Comparison of ENCODE assay signal across 8 mouse cellular contexts in genomic region chr5:123075576-123076418, GRCm38 (mm10). TPM values are rescaled to one million over a fixed set of nuclear protein-coding genes. Genes with fewer than 3 reads are reported as not detected.
DNase-seq lines count a peak whose midpoint lies in the region; ATAC-seq and TF ChIP-seq lines count a peak whose summit lies in the region.

No protein-coding gene starts in this region.

- H3K4me3 ChIP-seq in bone marrow macrophage, adult 2 months (ENCODE audit: insufficient read depth, low read length) = peak overlapping the region; percentile 71
- H3K4me3 ChIP-seq in embryonic facial prominence, embryonic 15.5 days (replicated peaks) = peak overlapping the region; percentile 81
- peak overlapping the region; percentile 52 for H3K4me3 ChIP-seq in kidney, embryonic 14.5 days (ENCODE audit: low read length)
- peak overlapping the region; percentile 77 for H3K4me3 ChIP-seq in limb, embryonic 14.5 days (replicated peaks; ENCODE audit: low read length)
- H3K4me3 ChIP-seq in midbrain, embryonic 16.5 days (ENCODE audit: low read depth, low read length) = peak overlapping the region; percentile 68
- H3K4me3 ChIP-seq in spleen, adult 2 months (ENCODE audit: extremely low read depth, insufficient read depth, insufficient read length) = peak overlapping the region; percentile 75

- H3K27me3 ChIP-seq in embryonic facial prominence, embryonic 15.5 days = no peaks in the 10 kb centered on the region
- H3K27me3 ChIP-seq in kidney, embryonic 14.5 days (ENCODE audit: control insufficient read depth, insufficient read depth, low read length) = no peaks in the 10 kb centered on the region
- H3K27me3 ChIP-seq in limb, embryonic 14.5 days (ENCODE audit: control insufficient read depth, insufficient read depth, low read length) = no peaks in the 10 kb centered on the region
- H3K27me3 ChIP-seq in midbrain, embryonic 16.5 days (ENCODE audit: control insufficient read depth, insufficient read depth, low read depth, low read length) = no peaks in the 10 kb centered on the region
- H3K27me3 ChIP-seq in spleen, adult 2 months (ENCODE audit: control insufficient read depth, insufficient read depth, low read length) = no peaks in the 10 kb centered on the region

- peak overlapping the region; percentile 59 for H3K9ac ChIP-seq in embryonic facial prominence, embryonic 15.5 days
- peak overlapping the region; percentile 60 for H3K9ac ChIP-seq in kidney, embryonic 14.5 days (ENCODE audit: low read depth, low read length)
- peak overlapping the region; percentile 68 for H3K9ac ChIP-seq in limb, embryonic 14.5 days (ENCODE audit: low read depth, low read length, severe bottlenecking)
- peak overlapping the region; percentile 71 for H3K9ac ChIP-seq in midbrain, embryonic 16.5 days (ENCODE audit: low read depth, low read length)

- H3K4me2 ChIP-seq in embryonic facial prominence, embryonic 15.5 days (replicated peaks) = peak overlapping the region; percentile 97
- peak overlapping the region; percentile 82 for H3K4me2 ChIP-seq in kidney, embryonic 14.5 days (replicated peaks; ENCODE audit: low read depth, low read length)
- peak overlapping the region; percentile 93 for H3K4me2 ChIP-seq in limb, embryonic 14.5 days (replicated peaks; ENCODE audit: low read depth, low read length, severe bottlenecking)
- peak overlapping the region; percentile 81 for H3K4me2 ChIP-seq in midbrain, embryonic 16.5 days (ENCODE audit: low read length)

- no peak overlapping the region for H3K27ac ChIP-seq in bone marrow macrophage, adult 2 months (ENCODE audit: insufficient read depth, low read depth, low read length)
- peak overlapping the region; percentile 82 for H3K27ac ChIP-seq in embryonic facial prominence, embryonic 15.5 days (replicated peaks)
- no peak overlapping the region; the same call in 1 of the 2 replicates for H3K27ac ChIP-seq in kidney, embryonic 14.5 days (ENCODE audit: low read depth, low read length)
- H3K27ac ChIP-seq in limb, embryonic 14.5 days (replicated peaks; ENCODE audit: low read depth, low read length) = peak overlapping the region; percentile 71
- peak overlapping the region; percentile 80 for H3K27ac ChIP-seq in midbrain, embryonic 16.5 days (ENCODE audit: low read length)
- peak overlapping the region; percentile 2; the same call in 1 of the 2 replicates for H3K27ac ChIP-seq in spleen, adult 2 months (ENCODE audit: insufficient read depth, low read length)

- DNase-seq in A20 (ENCODE audit: low read depth, low spot score) = peak; percentile 91
- DNase-seq in heart, adult 9 months (ENCODE audit: low spot score in 2 of 2) = peak; percentile 93 to 96
- peak; percentile 92 for DNase-seq in limb, embryonic 14.5 days (ENCODE audit: low spot score)
- DNase-seq in spleen, adult 2 months (ENCODE audit: low read depth in 1 of 2, low spot score in 2 of 2) = peak; percentile 70 to 94

- WGBS in embryonic facial prominence, embryonic 15.5 days = 7% methylated on average over 45 of the region's 45 CpGs
- 6% methylated on average over 45 of the region's 45 CpGs for WGBS in kidney, embryonic 14.5 days
- WGBS in limb, embryonic 14.5 days = 11% methylated on average over 27 of the region's 45 CpGs
- 8% methylated on average over 45 of the region's 45 CpGs for WGBS in midbrain, embryonic 16.5 days
- 7% methylated on average over 45 of the region's 45 CpGs for WGBS in spleen, adult 2 months

- TF ChIP-seq CTCF in bone marrow macrophage, adult 2 months (IDR thresholded peaks at IDR 0.05; ENCODE audit: low read depth, low read length) = no peak
- TF ChIP-seq CTCF in spleen, adult 2 months (IDR thresholded peaks at IDR 0.05; ENCODE audit: extremely low read depth, insufficient read depth, insufficient read length, insufficient replicate concordance) = no peak

- TF ChIP-seq POLR2A in bone marrow macrophage, adult 2 months (IDR thresholded peaks at IDR 0.05; ENCODE audit: borderline replicate concordance, low read depth, low read length) = no peak
- peak; percentile 63; the same call in 1 of the 2 replicates for TF ChIP-seq POLR2A in limb, embryonic 14.5 days (IDR thresholded peaks at IDR 0.05; ENCODE audit: borderline replicate concordance, extremely low read depth, insufficient read depth, insufficient read length)
- no peak; the same call in 1 of the 2 replicates for TF ChIP-seq POLR2A in spleen, adult 2 months (IDR thresholded peaks at IDR 0.05; ENCODE audit: low read depth, low read length)

- H3K9me3 ChIP-seq in embryonic facial prominence, embryonic 15.5 days (replicated peaks) = no peaks in the 10 kb centered on the region
- peaks cover 3% of the 10 kb centered on the region; the same call in 1 of the 2 replicates for H3K9me3 ChIP-seq in kidney, embryonic 14.5 days (ENCODE audit: control insufficient read depth, low read length)
- H3K9me3 ChIP-seq in limb, embryonic 14.5 days (ENCODE audit: control insufficient read depth, low read length) = no peaks in the 10 kb centered on the region
- H3K9me3 ChIP-seq in midbrain, embryonic 16.5 days (replicated peaks; ENCODE audit: control insufficient read depth, low read length, poor library complexity, severe bottlenecking) = no peaks in the 10 kb centered on the region

- ATAC-seq in embryonic facial prominence, embryonic 15.5 days (ENCODE audit: insufficient number of reproducible peaks, low FRiP score, low TSS enrichment, low read depth) = peak; percentile 92
- ATAC-seq in kidney, embryonic 14.5 days (ENCODE audit: low FRiP score, low TSS enrichment) = peak; percentile 90
- ATAC-seq in limb, embryonic 14.5 days (ENCODE audit: low FRiP score, low read depth) = peak; percentile 95
- ATAC-seq in midbrain, embryonic 16.5 days = peak; percentile 90

- no peaks in the 10 kb centered on the region for H3K36me3 ChIP-seq in embryonic facial prominence, embryonic 15.5 days
- H3K36me3 ChIP-seq in kidney, embryonic 14.5 days (ENCODE audit: control insufficient read depth, insufficient read depth, low read length) = no peaks in the 10 kb centered on the region
- no peaks in the 10 kb centered on the region for H3K36me3 ChIP-seq in limb, embryonic 14.5 days (ENCODE audit: control insufficient read depth, insufficient read depth, low read length)
- H3K36me3 ChIP-seq in midbrain, embryonic 16.5 days (ENCODE audit: control insufficient read depth, insufficient read depth, low read length) = no peaks in the 10 kb centered on the region
- no peaks in the 10 kb centered on the region for H3K36me3 ChIP-seq in spleen, adult 2 months (ENCODE audit: control insufficient read depth, insufficient read depth, low read length)

- H3K4me1 ChIP-seq in bone marrow macrophage, adult 2 months (ENCODE audit: control insufficient read depth, insufficient read depth, low read length) = peaks cover 26% of the 10 kb centered on the region
- peaks cover 20% of the 10 kb centered on the region for H3K4me1 ChIP-seq in embryonic facial prominence, embryonic 15.5 days
- H3K4me1 ChIP-seq in kidney, embryonic 14.5 days (ENCODE audit: control insufficient read depth, insufficient read depth, low read length) = peaks cover 16% of the 10 kb centered on the region
- H3K4me1 ChIP-seq in limb, embryonic 14.5 days (ENCODE audit: control insufficient read depth, insufficient read depth, low read length) = peaks cover 24% of the 10 kb centered on the region
- peaks cover 19% of the 10 kb centered on the region for H3K4me1 ChIP-seq in midbrain, embryonic 16.5 days (ENCODE audit: control insufficient read depth, insufficient read depth, low read length)
- peaks cover 10% of the 10 kb centered on the region; the same call in 1 of the 2 replicates for H3K4me1 ChIP-seq in spleen, adult 2 months (ENCODE audit: control insufficient read depth, insufficient read depth, insufficient read length)

RNA-seq across cellular contexts. Expression of gene Tmem120b, which starts 7.6 kb away (rescaled TPM):
- 4.3 and 6.8 TPM in 2 replicates for polyA plus RNA-seq in bone marrow macrophage, adult 2 months (2012; ENCODE audit: insufficient read depth, insufficient read length, missing spikeins)
- polyA plus RNA-seq in embryonic facial prominence, embryonic 15.5 days (2015; fragmentation: Nextera tagmentation; extraction: Ambion mirVana) = 19.4 and 21.2 TPM in 2 replicates
- polyA plus RNA-seq in kidney, embryonic 14.5 days (2014; fragmentation: Nextera tagmentation; extraction: Ambion mirVana) = 12.0 and 13.1 TPM in 2 replicates
- 21.0 and 21.8 TPM in 2 replicates for polyA plus RNA-seq in limb, embryonic 14.5 days (2012; rRNA removed)
- polyA plus RNA-seq in limb, embryonic 14.5 days (2014; fragmentation: Nextera tagmentation; extraction: Ambion mirVana) = 13.8 and 14.8 TPM in 2 replicates
- 16.9 and 18.7 TPM in 2 replicates for polyA plus RNA-seq in midbrain, embryonic 16.5 days (2015; fragmentation: Nextera tagmentation; extraction: Ambion mirVana)
- 5.8 and 7.6 TPM in 2 replicates for polyA plus RNA-seq in spleen, adult 2 months (2012; rRNA removed)

RNA-seq across cellular contexts. Expression of gene Morn3, which starts 29.0 kb away (rescaled TPM):
- not detected in 2 replicates for polyA plus RNA-seq in bone marrow macrophage, adult 2 months (2012; ENCODE audit: insufficient read depth, insufficient read length, missing spikeins)
- polyA plus RNA-seq in embryonic facial prominence, embryonic 15.5 days (2015; fragmentation: Nextera tagmentation; extraction: Ambion mirVana) = 4.7 and 11.2 TPM in 2 replicates
- 1.3 and 1.7 TPM in 2 replicates for polyA plus RNA-seq in kidney, embryonic 14.5 days (2014; fragmentation: Nextera tagmentation; extraction: Ambion mirVana)
- not detected in 2 replicates for polyA plus RNA-seq in limb, embryonic 14.5 days (2012; rRNA removed)
- not detected in 2 replicates for polyA plus RNA-seq in limb, embryonic 14.5 days (2014; fragmentation: Nextera tagmentation; extraction: Ambion mirVana)
- polyA plus RNA-seq in midbrain, embryonic 16.5 days (2015; fragmentation: Nextera tagmentation; extraction: Ambion mirVana) = 0.62 and 1.7 TPM in 2 replicates
- not detected in 2 replicates for polyA plus RNA-seq in spleen, adult 2 months (2012; rRNA removed)

RNA-seq across cellular contexts. Expression of gene Rhof, which starts 56.7 kb away (rescaled TPM):
- 1.8 and 2.7 TPM in 2 replicates for polyA plus RNA-seq in bone marrow macrophage, adult 2 months (2012; ENCODE audit: insufficient read depth, insufficient read length, missing spikeins)
- polyA plus RNA-seq in embryonic facial prominence, embryonic 15.5 days (2015; fragmentation: Nextera tagmentation; extraction: Ambion mirVana) = 5.4 and 6.4 TPM in 2 replicates
- polyA plus RNA-seq in kidney, embryonic 14.5 days (2014; fragmentation: Nextera tagmentation; extraction: Ambion mirVana) = 2.0 and 3.2 TPM in 2 replicates
- 5.8 and 6.6 TPM in 2 replicates for polyA plus RNA-seq in limb, embryonic 14.5 days (2012; rRNA removed)
- polyA plus RNA-seq in limb, embryonic 14.5 days (2014; fragmentation: Nextera tagmentation; extraction: Ambion mirVana) = 3.9 and 4.9 TPM in 2 replicates
- polyA plus RNA-seq in midbrain, embryonic 16.5 days (2015; fragmentation: Nextera tagmentation; extraction: Ambion mirVana) = 13.9 and 21.4 TPM in 2 replicates
- polyA plus RNA-seq in spleen, adult 2 months (2012; rRNA removed) = 70.7 and 72.5 TPM in 2 replicates

Comparison
In these comparisons a context has a peak if more than half of its experiments do, and no peak if none do; other contexts are left out.
1. H3K27ac ChIP-seq: peak in embryonic facial prominence, embryonic 15.5 days (single experiment), limb, embryonic 14.5 days (single experiment), midbrain, embryonic 16.5 days (single experiment) and spleen, adult 2 months (single experiment); none in bone marrow macrophage, adult 2 months (single experiment) and kidney, embryonic 14.5 days (single experiment).
2. Peak in every context shown above with its lines, with median percentiles within 50 percentile points of each other: DNase-seq, H3K4me3 ChIP-seq, ATAC-seq, H3K4me2 ChIP-seq and H3K9ac ChIP-seq.